In genomic region chr1:167339177-167339781, GRCm38 (mm10) we compare ENCODE assay signal across 11 mouse cellular contexts. TPM values are rescaled to one million over a fixed set of nuclear protein-coding genes. Genes with fewer than 3 reads are reported as not detected.
A peak's percentile ranks its signal among the peaks of the same experiment; 100 is the strongest.
DNase-seq lines count a peak whose midpoint lies in the region; ATAC-seq and TF ChIP-seq lines count a peak whose summit lies in the region.
"Had no signal": no experiment of that assay in that cellular context is flagged by ENCODE, and none has a peak within 500 bp of the region (broad histone marks: within the 10 kb centered on the region; RNA-seq: fewer than 3 reads in every experiment).

No protein-coding gene starts in this region.

- no peak overlapping the region for H3K4me3 ChIP-seq in layer of hippocampus, adult 2 months
- H3K4me3 ChIP-seq in liver, postnatal 0 days (ENCODE audit: low read depth, low read length) = no peak overlapping the region

- 0 out of 2 replicates have a peak overlapping the region, but pooled peaks have one; percentile 86 for H3K4me2 ChIP-seq in liver, postnatal 0 days (ENCODE audit: low read depth, low read length)

- no peak overlapping the region for H3K9ac ChIP-seq in liver, postnatal 0 days (replicated peaks)

- TF ChIP-seq CTCF in layer of hippocampus, adult 2 months (conservative IDR thresholded peaks at IDR 0.05) = no peak
- TF ChIP-seq CTCF in liver, postnatal 0 days (IDR thresholded peaks at IDR 0.05; ENCODE audit: low read depth) = no peak

- DNase-seq in layer of hippocampus, adult 2 months (ENCODE audit: low spot score in 2 of 2) = no peak
- DNase-seq in layer of hippocampus, adult 9-10 months (ENCODE audit: low spot score) = no peak
- peak; percentile 18 to 26 for DNase-seq in B cell, adult 2 months
- peak; percentile 88 for DNase-seq in brain, adult 2 months (ENCODE audit: low read depth, low spot score)
- DNase-seq in liver, postnatal 0 days = no peak
- DNase-seq in kidney, adult 9 months = no peak
- no peak for DNase-seq in MN1 (ENCODE audit: low spot score)
- DNase-seq: heart, adult 18-20 months; lung, postnatal 14 days had no signal

- TF ChIP-seq EP300 in liver, postnatal 0 days (IDR thresholded peaks at IDR 0.05; ENCODE audit: low read depth) = no peak

- H3K4me1 ChIP-seq in liver, postnatal 0 days (ENCODE audit: insufficient read depth) = peaks cover 14% of the 10 kb centered on the region
- H3K4me1 ChIP-seq: neural tube, embryonic 12.5 days had no signal

- H3K27me3 ChIP-seq in liver, postnatal 0 days (ENCODE audit: insufficient read depth, low read length) = no peaks in the 10 kb centered on the region

- no peaks in the 10 kb centered on the region for H3K9me3 ChIP-seq in liver, postnatal 0 days (ENCODE audit: low read length)
- H3K9me3 ChIP-seq: neural tube, embryonic 12.5 days had no signal

- H3K27ac ChIP-seq in layer of hippocampus, adult 2 months = peak overlapping the region; percentile 11; the same call in 1 of the 2 replicates
- H3K27ac ChIP-seq in liver, postnatal 0 days (ENCODE audit: low read depth) = no peak overlapping the region
- H3K27ac ChIP-seq: left cerebral cortex, adult 2 months; neural tube, embryonic 12.5 days had no signal

- no peaks in the 10 kb centered on the region for H3K36me3 ChIP-seq in liver, postnatal 0 days (replicated peaks; ENCODE audit: insufficient read depth, low read length)
- H3K36me3 ChIP-seq: neural tube, embryonic 12.5 days had no signal

- ATAC-seq in liver, postnatal 0 days = no peak

- WGBS in liver, postnatal 0 days (ENCODE audit: insufficient replicate concordance) = 69% methylated on average over 7 of the region's 9 CpGs

RNA-seq across cellular contexts. Expression of gene Aldh9a1, which starts 10.5 kb away (rescaled TPM):
- 10 to 100 TPM; 22.5 to 25.8 TPM for total RNA-seq in layer of hippocampus, adult 2 months (2021)
- 76.4 and 80.8 TPM in 2 replicates for polyA plus RNA-seq in liver, postnatal 0 days (2015; fragmentation: Nextera tagmentation; extraction: Ambion mirVana)

RNA-seq across cellular contexts. Expression of gene Tmco1, which starts 31.1 kb away (rescaled TPM):
- total RNA-seq in layer of hippocampus, adult 2 months (2021) = 10 to 100 TPM; 49.6 to 50.4 TPM
- polyA plus RNA-seq in liver, postnatal 0 days (2015; fragmentation: Nextera tagmentation; extraction: Ambion mirVana) = 54.6 and 57.6 TPM in 2 replicates

RNA-seq across cellular contexts. Expression of gene Uck2, which starts 54.2 kb away (rescaled TPM):
- total RNA-seq in layer of hippocampus, adult 2 months (2021) = 10 to 100 TPM; 36.5 to 36.7 TPM
- 18.6 and 20.9 TPM in 2 replicates for polyA plus RNA-seq in liver, postnatal 0 days (2015; fragmentation: Nextera tagmentation; extraction: Ambion mirVana)

RNA-seq across cellular contexts. Expression of gene Mgst3, which starts 54.4 kb away (rescaled TPM):
- total RNA-seq in layer of hippocampus, adult 2 months (2021) = 10 to 100 TPM; 64.2 to 68.7 TPM
- 161 and 163 TPM in 2 replicates for polyA plus RNA-seq in liver, postnatal 0 days (2015; fragmentation: Nextera tagmentation; extraction: Ambion mirVana)

Comparison
In these comparisons a context has a peak if more than half of its experiments do, and no peak if none do; other contexts are left out.
1. DNase-seq: peak in B cell, adult 2 months (2 of 2) and brain, adult 2 months (single experiment); none in layer of hippocampus, adult 2 months (0 of 2), layer of hippocampus, adult 9-10 months (single experiment), liver, postnatal 0 days (single experiment), kidney, adult 9 months (single experiment) and MN1 (single experiment).